Mouse (Mus musculus) left cerebral cortex, adult 18-20 months (tissue): ENCODE measurements around the gene Ywhah. TPM values are rescaled to one million over a fixed set of nuclear protein-coding genes. Genes with fewer than 3 reads are reported as not detected.

Experiments used
- DNase-seq, 2 experiments: peaks; one replicate each; pipeline ENCODE4 v3.0.0; 2021 to 2022; ENCODE audit warnings: low spot score in 2 of 2, mixed read lengths in 1 of 2
- total RNA-seq, 2 experiments: library from RNA; stranded (reverse); gene quantifications; 2 replicates each; pipeline ENCODE4 v1.2.3; 2021

Gene Ywhah
- total RNA-seq, 2 experiments from 2014 or later = 1,087 to 1,156 TPM

- DNase-seq = no peak
These were observed 24.8 kb downstream of the Ywhah start for GRCm38 (mm10) chr5:33043397-33043796.

DNA sequence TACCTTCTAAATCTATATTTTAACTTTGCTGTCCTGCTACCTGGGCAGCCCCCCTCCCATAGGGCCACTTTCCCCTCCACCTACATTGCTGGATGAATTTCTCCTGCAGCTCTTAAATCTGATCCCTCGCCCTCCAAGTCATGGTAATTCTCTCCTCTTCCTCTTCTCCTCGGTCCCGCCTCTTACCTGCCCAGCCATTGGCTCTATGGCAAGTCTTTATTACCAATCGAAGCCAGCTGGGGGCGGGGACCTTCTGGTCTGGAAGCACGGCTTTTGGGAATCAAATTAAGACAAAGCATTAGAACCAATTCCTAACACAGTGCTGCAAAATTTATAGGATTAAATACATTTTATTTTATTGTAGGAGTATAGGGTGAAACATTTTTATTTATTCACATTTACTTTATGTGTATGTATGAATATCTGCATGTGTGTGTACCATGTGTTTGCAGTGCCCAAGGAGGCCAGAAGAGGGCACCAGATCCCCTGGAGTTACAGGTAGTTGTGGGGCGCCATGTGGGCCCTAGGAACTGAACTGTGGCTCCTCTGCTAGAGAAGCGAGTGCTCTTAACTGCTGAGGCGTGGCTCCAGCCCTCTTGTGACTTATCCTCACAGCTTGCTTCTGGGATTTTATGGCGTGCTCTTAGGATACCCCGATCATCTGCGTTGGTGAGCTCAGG lies 26.2 kb downstream of the Ywhah start:
- DNase-seq = no peak

- no peak for DNase-seq
These were observed 26.7 kb downstream of the Ywhah start for GRCm38 (mm10) chr5:33045316-33045705.

DNA sequence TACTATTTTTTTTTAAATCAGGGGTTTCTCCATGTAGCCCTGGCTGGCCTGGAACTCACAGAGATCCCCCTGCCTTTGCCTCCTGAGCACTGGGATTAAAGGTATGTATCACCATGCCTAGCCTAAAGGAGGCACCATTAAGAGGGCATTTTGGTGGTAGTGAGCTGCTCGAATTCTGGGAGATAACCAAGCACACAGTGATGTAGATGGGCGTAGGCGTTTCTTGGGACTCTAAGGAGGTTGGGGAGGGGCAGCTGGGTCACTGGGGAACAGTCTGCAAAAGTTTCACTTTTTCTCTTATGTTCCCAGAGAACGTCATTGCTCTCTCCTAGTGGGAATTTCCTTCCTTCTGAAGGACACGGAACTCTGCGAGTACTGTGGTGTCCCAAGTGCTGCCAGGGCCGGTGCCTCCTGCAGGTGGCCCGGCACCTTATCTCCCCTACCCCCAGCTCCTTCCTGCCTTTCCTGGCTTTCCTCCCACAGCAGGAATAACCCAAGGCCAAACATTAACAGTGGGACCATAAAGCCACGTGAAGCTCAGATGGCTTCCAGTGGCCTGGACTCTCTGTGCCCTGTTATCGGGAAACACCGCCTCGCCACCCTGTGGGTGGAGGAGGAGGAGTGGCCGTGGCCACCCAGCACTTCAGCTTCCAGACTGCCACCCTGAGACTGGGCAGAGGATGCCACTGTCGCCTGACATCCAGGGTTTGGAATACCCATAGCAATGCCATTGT lies 34.4 kb downstream of the Ywhah start:
- DNase-seq = no peak

DNA sequence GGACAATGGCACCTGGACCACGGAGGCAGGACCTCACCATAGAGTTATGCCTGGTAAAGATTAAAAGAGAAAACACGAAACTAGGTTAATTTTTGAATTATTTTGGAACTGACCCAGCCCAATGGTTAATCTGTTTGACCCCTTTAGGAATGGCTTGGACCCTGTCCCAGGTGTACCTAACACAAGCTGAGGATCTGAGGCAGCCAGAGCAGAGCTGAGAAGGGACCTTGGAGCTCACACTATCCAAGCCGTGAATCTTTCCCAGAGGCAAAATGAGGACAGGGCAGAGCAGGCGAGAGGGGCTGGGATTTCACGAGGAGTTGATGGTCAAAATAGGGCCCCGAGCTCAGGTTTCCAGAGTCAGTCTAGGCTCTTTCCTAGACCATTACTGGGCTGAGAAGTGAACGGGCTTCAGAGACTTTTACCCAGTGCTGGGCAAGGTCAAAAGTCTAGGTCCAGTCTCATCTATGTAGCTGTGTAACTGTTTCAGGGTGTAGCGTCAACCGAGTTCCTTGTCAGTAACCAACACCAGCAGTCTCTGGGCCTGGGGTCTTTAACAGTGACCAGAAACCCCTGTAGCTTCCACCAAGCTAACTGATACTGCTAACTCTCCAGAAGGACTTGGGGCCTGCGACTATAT lies 37.6 kb downstream of the Ywhah start:
- no peak for DNase-seq

DNA sequence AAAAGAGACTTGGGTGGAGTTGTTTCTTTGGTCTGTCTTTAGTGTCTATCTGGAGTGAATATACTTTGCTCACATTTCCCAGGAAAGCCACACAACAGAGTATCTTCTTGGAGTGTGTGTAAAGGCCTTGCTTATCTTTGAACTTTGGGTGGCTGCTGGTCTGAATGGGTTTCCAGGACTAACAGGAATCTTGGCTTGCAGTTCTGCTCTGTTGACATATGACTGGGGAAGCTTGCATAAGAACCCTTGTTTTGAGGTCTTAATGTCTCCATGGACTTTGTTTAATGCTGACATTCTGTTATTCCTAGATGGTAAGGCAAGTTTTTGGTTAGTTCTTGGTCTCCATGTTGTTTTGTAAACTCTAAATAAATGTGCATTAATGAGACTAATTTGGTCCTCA lies 51.5 kb downstream of the Ywhah start:
- no peak for DNase-seq

- no peak for DNase-seq
These were observed 58.0 kb downstream of the Ywhah start for GRCm38 (mm10) chr5:33076490-33077191.

Other genes starting within 250 kb of the Ywhah start
- 10 to 100 TPM; 61.4 to 65.8 TPM for gene Pisd, start 233.2 kb upstream of the Ywhah start, total RNA-seq
- not detected for gene Gm20671, start 191.7 kb upstream of the Ywhah start, total RNA-seq
- 10 to 100 TPM; 36.3 to 39.8 TPM for gene Prr14l, start 164.6 kb upstream of the Ywhah start, total RNA-seq
- gene Depdc5, start 155.1 kb upstream of the Ywhah start, total RNA-seq = 10 to 100 TPM; 65.8 to 76.7 TPM
- gene Slc5a1, start 85.4 kb downstream of the Ywhah start, total RNA-seq = not detected
- gene Spon2, start 199.6 kb downstream of the Ywhah start, total RNA-seq = under 1 TPM; 0.28 to 0.52 TPM